Mouse (Mus musculus) c-Kit-positive CD71-positive TER-119-negative erythroid progenitor cells, embryonic 14.5 days (primary cell): ENCODE measurements around the gene Pde10a.

ENCODE experiments used
- DNase-seq: peaks from one replicate; pipeline ENCODE4 v3.0.0-alpha.2; 2013; ENCODE audit warnings: low read depth

Gene Pde10a

GRCm38 (mm10) chr17:9035561-9036348 is 510.6 kb downstream of the Pde10a start:
- no peak for DNase-seq
